Mouse (Mus musculus) thymus, adult 18-20 months (tissue): ENCODE measurements around the gene Hibadh.

Source experiments
- DNase-seq, 2 experiments: peaks; one replicate each; pipeline ENCODE4 v3.0.0; 2022; ENCODE audit warnings: mixed read lengths in 2 of 2

Hibadh gene

DNA sequence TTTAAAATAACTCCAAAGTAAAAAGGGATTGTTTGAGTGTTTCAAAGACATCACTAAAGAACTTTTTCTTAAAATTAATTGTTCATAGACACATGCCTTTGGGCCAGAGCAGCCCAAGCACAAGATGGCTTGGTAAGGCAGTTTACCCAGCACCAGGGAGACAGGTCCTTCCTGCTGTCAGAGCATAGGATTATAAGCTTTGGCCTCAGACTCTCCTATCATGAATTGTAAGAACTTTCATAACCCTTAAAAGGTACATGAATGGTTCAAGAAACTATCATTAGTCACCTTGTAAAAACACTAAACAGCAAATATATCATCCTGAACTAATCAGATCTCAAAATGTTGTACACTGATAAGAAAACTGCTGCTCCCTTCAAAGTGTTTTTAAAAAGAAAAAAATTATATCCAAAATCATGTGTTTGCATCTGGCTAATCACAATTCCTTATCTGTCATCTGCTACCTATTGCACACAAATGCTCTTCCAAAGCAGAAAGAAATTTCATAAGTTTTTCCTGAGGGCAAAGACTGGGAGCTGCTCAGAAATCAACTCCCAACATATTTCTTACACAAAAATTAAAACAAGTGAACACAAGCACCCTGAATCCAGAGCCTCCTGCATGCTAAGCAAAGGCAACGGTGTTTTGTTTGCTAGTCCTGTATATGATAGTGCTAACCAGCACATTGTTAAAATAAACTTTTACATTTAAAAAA lies 1.6 kb downstream of the Hibadh start:
- DNase-seq: no peak

DNA sequence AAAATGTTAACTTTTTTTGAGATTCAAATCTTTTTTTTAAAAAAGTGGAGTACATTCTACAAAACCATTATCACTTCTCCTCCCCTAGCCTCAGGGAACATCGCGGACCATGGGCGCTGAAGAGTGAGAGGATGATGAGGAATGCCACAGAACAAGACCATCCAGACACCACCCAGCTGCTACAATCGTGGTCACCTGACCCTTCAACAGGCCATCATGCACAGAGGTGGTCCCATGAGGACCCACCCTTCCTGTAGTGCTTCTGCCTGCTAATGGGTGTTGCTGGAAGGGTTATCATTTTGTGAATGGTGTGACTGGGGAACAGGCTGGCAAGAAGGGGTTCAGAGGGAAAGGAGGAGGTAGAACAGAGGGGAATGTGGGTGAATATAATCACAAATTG lies 2.9 kb downstream of the Hibadh start:
- no peak for DNase-seq

DNA sequence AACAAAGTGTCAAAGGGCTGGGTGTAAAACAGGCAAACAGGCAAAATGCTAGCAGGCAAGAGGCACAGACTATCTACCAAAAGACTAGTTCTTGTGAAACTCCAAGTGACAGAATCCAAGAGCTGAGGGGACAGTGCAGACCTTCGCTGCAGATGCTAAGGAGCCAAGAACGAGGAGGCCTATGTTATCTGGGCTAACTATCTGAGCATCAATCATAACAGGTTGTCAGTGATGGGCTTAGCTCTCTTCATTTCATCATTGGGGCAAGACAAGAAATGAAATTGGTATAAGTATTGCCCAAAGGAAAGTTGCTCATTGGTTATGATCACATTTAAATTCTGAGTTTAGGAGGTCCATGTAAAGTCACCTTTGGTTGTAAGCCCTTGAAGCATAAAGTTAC lies 4.8 kb downstream of the Hibadh start:
- DNase-seq: no peak

DNA sequence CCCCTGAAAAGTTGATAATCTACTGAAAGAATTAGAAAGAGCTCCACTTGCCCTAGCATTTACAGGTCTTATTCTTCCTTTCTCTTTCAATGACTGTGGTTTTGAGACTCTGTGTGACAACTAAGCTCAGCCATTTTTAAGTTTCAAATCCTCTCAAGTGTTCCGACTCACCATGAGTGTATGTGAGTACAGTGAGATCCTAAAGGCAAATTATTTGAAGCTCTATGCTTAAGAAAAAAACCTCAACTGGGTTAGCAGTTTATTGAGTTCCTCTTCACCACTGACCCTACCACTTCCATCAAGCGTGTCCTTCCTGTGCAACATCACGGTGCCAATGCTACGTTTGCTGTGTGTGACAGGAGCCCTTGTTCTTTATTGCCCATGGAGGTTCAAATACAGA lies 9.6 kb downstream of the Hibadh start:
- DNase-seq: no peak

- DNase-seq: no peak
Measured at GRCm38 (mm10) chr6:52629180-52629579, 11.0 kb downstream of the Hibadh start.

GRCm38 (mm10) chr6:52626735-52627134 lies 13.5 kb downstream of the Hibadh start:
- no peak for DNase-seq

GRCm38 (mm10) chr6:52623741-52624140 lies 16.4 kb downstream of the Hibadh start:
- DNase-seq: no peak

- DNase-seq: no peak
Measured at GRCm38 (mm10) chr6:52621731-52622480, 18.3 kb downstream of the Hibadh start.

DNA sequence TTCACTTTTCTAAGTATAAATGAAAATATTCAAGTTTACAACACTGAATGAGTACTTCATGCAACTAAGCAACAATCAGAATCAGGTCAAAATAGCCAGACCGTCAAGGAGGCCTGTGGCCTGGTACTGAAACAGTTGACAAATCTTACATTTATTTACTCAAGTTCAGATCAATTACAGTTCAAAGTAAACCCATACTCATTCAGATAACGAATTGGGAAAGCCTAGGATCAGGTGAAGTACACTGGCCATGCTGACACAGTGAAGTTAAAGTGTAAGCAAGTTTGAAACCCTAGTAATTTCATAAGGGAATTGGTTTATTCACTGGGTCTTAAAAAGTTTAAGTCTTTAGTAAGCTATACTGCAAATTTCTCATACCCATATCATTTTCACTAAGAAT lies 20.1 kb downstream of the Hibadh start:
- no peak for DNase-seq

DNA sequence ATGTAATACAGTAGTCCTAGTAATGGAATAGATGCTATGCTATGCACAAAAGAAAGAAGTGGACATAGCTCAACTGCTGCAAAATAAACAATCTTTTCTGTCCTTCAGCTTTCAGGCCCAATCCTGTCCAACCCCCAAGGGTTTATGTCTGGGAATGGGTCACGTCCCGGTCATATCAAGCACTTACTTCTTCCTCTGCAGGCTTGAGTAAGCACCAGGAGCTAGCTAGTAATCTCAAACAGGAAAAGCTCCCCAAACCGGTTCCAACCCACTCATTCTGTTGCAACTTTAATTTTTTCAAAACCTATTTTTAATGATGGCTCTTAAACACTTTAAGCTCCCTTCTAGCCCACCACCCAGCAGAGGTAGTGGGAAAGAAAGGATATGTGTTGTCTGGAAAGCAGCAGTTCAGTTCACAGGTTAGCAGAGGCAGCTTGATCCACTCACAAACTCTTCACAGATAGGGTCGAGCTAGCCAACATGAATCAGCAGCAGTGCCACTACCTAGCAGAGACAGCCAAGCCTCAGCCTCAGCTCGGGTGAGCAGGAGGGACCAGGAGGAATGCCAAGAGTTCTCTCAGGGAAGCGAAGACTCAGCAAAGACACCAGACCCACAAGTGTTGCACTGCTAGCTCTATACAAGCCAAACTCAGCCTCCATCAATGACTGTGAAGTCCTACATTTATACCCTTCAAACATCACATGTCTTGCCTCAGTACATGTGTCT lies 30.4 kb downstream of the Hibadh start:
- no peak for DNase-seq

DNA sequence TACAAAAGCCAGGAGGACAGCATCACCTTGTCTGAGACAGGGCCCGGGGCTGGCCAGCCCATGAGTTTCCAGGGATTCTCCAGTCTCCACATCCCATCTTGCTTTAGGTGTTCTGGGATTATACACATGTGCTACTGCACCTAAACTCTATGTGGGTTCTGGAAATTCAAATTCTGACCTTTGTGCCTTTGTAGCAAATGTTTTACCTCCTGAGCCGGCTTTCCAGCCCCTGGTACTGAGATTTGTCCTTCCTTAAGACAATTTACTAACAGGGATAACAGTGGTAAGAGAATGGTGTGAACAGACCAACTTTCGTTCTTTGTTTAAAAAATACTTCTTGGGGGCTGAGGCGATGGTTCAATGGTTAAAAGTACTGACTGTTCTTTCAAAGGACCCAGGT lies 32.1 kb downstream of the Hibadh start:
- DNase-seq: no peak

DNA sequence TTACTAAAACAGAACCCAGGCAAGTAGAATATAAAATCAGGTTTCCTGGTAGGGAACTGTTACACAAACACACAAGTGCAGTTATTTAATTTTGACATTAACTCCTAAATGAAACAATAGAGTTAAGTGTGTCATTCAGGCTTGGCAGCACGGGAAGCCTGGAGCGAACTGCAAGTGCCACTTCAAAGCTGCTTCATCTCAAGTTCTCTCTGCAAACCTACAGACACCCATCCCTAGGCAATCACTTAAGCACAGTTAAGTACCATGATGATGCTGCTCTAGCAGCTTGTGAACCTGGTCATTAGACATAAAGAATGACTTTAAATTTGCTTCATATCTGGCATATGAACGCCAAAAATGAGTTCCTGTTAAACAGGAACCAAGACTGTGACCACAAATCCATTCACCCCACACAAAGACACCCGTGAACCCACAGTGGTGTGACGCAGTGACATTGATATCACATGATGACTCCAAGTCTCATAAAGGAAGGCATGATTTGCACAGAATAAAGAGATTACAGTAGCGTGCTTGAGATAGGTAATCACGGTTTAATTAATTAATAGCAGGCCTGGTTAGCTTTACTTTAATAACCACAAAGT lies 33.3 kb downstream of the Hibadh start:
- DNase-seq: no peak

DNA sequence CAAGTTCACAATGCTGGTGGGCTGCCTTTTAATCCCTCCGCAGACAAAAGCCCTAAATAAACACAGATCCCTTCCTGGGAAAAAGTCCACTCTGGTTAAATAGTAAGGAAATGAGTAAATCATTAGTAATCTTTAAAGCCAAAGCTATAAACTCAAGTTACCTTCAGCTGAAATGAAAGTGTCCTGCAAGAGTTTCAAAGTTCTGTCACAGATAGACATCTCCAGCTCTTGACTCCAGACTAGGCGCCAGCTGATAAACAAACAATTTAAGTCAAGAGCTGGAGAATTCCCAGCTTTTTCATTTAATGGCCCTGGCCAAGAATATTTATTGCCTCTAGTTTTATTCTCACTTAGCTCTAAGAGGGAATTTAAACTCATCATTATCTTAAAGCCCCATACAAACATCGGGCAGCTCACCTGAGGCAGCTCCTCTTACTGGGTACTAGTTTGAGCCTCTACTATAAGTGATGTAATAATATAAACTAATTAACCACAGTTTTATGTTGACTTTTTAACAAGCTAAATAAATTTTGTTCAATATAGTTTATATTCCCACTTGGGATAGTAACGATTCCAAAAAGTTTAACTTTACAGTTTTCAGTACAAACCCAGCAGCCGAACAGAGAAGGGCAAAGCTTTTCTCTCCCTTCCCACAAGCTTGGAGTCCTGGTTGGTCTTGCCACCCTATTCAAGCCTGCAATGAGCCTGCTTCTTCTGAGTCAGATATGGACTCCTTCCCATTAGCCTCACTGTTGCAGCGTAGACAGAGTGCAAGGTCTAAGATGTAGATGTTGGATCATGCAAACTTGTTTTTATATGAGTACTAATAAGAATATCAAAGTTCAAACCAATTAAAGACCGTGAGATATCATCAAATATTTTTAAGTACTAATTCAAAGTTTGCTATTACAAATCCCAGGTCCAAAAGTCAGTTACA lies 38.2 kb downstream of the Hibadh start:
- no peak for DNase-seq

DNA sequence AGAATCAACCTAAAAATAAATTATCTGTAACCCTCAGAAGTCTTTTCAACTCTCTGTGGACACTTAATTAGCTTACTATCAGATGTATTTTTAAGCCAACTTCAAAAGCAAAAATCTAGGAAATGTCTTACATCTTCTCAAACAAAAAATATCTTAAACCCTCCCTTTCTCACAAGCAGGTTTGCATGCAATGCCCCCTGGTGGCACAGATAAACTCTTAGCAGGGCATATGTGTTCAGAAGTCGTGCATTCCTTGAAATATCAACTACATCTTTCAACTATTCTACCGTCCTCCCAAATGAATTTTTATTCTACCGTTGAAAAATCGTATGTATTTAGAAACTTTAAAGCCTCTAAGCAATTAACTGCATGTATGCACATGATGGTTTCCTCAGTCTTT lies 39.1 kb downstream of the Hibadh start:
- DNase-seq: peak in 1 of 2 experiments; percentile 13

- no peak for DNase-seq
Measured at GRCm38 (mm10) chr6:52594752-52595151, 45.4 kb downstream of the Hibadh start.

DNA sequence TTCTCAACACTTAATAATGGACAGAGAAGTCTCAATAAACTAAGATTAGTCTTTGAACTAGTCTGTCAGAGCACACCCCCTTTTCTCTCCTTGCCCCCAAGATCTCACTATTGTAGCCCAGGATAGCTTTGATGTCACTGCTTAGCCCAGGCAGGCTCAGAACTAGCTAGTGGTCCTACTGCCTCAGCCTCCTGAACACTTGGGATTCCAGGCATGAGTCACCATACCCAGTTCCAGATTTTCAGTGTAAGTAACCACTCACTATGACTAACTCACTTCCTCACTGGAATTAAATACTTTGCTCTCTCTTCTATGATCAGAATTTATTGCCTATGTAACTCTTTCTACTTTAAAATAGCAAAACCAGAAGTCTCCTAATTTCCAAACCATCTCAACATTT lies 53.6 kb downstream of the Hibadh start:
- no peak for DNase-seq

- DNase-seq: no peak
Measured at GRCm38 (mm10) chr6:52584383-52584782, 55.8 kb downstream of the Hibadh start.

DNA sequence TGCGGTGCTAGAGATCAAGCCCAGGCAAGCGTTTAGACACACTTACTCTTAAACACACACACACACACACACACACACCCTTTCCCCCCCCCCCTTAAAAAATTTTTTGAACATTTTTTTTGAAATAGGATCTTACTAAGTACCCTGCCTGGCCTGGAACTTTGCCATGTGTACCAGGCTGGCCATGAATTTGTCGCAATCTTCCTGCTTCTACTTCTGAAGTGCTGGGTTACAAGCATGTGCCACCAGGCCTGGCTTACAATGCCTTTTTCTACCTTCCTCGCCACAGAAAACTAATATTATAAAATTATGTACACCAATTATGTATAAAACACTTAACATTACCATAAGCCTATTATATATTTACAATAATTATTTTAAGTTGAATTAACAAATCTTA lies 59.1 kb downstream of the Hibadh start:
- no peak for DNase-seq

DNA sequence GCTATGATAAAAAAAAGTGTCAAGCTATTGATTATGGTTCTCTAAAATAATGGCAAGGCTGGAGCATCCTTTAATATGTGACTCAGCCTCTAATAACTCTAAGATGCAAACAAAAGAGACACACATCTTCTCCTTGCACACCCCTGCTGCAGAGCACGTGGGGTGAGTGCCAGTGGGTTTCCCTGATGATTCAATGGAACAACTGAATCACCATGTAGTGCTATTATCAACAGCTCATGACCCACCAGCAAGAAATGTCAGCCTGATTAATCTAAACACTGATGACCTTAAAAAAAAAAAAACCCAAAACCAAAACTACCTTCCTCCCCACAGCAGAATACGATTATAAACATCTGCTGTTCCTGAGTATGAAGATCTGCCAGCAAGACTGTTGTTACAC lies 61.9 kb downstream of the Hibadh start:
- no peak for DNase-seq

DNA sequence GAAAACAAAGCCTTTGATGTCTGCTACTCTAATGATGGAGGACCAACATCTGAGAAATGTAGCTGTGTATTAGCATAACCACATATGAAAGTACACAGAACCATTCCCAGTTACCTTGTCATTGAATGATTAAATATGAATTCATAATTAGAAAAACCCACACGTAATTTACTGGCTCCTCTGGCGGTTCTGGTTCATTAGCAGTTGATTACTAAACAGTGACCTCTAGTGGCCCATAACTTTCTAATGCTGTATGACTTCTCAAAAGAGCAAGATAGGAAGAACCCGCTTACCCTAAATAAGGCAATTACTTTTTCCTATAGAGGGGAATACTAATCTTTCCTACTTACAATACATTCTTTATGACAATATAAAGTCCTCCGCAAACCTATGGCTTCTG lies 62.9 kb downstream of the Hibadh start:
- DNase-seq: no peak

DNA sequence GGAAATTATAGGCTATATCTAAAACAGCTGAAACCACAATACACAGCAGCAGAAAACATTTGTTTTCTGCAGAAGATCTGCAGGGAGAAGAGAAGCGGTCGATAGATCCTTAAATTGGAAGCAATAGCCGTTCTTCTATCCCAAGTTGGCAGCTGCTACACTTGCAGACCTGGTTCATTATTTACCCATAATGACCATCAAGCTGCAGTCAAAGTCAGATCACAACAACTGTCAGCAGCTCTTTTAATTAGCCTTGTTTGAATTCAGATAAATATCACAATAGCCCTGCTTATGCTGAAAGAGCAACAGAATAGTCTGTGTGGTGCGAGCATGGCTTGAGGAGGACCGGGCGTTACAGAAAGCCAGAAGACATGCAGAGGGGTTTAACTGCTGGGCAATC lies 71.5 kb downstream of the Hibadh start:
- no peak for DNase-seq
